Mouse (Mus musculus): ENCODE measurements around the gene Ncf2. TPM values are rescaled to one million over a fixed set of nuclear protein-coding genes. Genes with fewer than 3 reads are reported as not detected.

The Ncf2 gene
- polyA plus RNA-seq, 1 experiment, result 2.7 TPM

DNA sequence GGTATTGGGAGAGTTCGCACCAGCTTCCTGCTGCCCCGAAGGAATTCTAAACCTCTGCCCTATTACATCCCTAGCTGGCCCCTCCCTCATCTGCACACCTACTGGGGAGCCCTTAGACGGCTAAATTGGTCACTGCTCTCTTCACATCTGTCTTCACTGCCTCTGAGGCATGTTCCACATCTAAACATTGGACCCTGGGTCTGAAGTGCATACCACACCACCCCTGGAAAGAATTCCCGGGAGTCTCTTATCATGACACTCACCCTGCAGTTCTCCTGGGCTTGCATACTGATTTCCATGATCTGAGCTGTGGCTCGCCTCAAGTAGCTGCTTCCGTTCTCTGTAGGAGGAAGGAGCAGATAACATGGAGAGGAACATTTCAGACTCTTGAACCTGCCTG, 9.2 kb upstream of the Ncf2 start:
- H3K4me3 ChIP-seq (replicated peaks; ENCODE audit: insufficient read depth, low read depth, low read length), result no peak overlapping the region
- TF ChIP-seq CTCF (IDR thresholded peaks at IDR 0.05; ENCODE audit: borderline replicate concordance, insufficient read depth, low read depth, low read length) (no peak), POLR2A (IDR thresholded peaks at IDR 0.05; ENCODE audit: borderline replicate concordance, insufficient read depth, low read length) (no peak)
- DNase-seq, result no peak
- no peaks in the 10 kb centered on the region for H3K27me3 ChIP-seq (ENCODE audit: control insufficient read depth, insufficient read depth, low read length)
- no peaks in the 10 kb centered on the region for H3K4me1 ChIP-seq (ENCODE audit: control insufficient read depth, insufficient read depth, low read length)
- no peak overlapping the region for H3K27ac ChIP-seq (ENCODE audit: insufficient read depth, low read length)
- WGBS, result 48% methylated on average over 6 of the region's 6 CpGs

DNA sequence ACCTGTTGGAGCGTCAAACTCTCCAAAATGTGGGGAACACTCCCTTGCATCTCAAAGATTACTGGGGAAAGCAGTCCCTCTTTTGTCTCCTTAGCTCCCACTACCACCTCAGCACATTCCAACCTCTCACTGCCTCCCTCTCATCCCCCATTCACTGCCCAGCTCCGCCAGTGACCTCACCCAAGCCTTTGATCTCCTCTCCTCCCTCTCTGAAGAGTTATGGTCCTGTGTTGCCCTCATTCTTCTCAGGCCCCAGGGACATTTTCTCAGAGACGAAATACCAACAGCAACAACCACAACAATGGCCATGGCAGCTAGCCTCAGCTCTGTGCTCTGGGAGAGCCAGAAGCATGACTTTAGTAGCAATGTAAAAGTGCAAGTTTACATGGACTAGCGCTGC, 8.7 kb upstream of the Ncf2 start:
- Histone ChIP-seq H3K4me3 (replicated peaks; ENCODE audit: insufficient read depth, low read depth, low read length) (no peak overlapping the region), H3K27ac (ENCODE audit: insufficient read depth, low read length) (no peak overlapping the region), H3K27me3 (ENCODE audit: control insufficient read depth, insufficient read depth, low read length) (no peaks in the 10 kb centered on the region), H3K4me1 (ENCODE audit: control insufficient read depth, insufficient read depth, low read length) (no peaks in the 10 kb centered on the region)
- TF ChIP-seq POLR2A (IDR thresholded peaks at IDR 0.05; ENCODE audit: borderline replicate concordance, insufficient read depth, low read length) (no peak), CTCF (IDR thresholded peaks at IDR 0.05; ENCODE audit: borderline replicate concordance, insufficient read depth, low read depth, low read length) (no peak)
- no peak for DNase-seq
- WGBS, result 55% methylated on average over 4 of the region's 4 CpGs

DNA sequence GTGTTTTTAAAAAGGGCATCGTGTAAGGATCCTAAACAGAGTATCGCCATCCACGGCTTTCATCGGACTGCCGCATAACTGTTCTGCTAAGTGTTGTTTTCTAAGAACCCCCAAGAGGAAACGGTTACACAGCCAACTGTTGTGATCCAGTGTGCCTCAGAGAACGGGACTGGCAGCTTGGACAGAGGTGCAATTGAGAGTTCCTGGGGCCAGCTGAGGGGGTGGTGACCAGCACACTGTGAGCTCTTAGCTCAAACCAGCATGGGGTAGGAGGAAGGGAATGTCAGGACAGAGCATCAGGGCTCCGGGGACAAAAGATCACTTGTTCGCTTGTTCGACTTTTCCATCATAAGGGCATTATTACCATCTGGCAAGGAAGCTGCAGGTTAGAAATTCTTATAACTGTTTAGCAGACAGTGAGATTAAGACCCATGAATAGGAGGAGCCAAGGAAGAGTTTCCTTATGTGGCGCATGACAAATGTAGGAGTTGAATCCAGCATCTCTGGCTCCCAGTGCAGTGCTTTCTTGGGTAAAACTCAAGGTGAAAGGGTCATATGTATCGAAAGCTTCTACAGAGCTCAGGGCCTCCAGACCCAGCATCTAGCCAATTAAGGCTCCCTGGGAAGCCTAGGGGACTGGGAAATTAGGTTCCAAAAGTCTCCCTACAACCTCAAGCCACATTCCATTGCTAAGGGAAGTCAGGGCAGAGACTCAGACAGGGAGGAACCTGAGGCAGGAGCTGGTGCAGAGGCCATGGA, 7.1 kb upstream of the Ncf2 start:
- Histone ChIP-seq H3K4me3 (replicated peaks; ENCODE audit: insufficient read depth, low read depth, low read length) (no peak overlapping the region), H3K27ac (ENCODE audit: insufficient read depth, low read length) (no peak overlapping the region), H3K27me3 (ENCODE audit: control insufficient read depth, insufficient read depth, low read length) (no peaks in the 10 kb centered on the region), H3K4me1 (ENCODE audit: control insufficient read depth, insufficient read depth, low read length) (no peaks in the 10 kb centered on the region)
- peak in 1 of 2 experiments; percentile 43 for DNase-seq
- TF ChIP-seq POLR2A (IDR thresholded peaks at IDR 0.05; ENCODE audit: borderline replicate concordance, insufficient read depth, low read length), result no peak
- no peak for TF ChIP-seq CTCF (IDR thresholded peaks at IDR 0.05; ENCODE audit: borderline replicate concordance, insufficient read depth, low read depth, low read length)
- 25% methylated on average over 12 of the region's 12 CpGs for WGBS

DNA sequence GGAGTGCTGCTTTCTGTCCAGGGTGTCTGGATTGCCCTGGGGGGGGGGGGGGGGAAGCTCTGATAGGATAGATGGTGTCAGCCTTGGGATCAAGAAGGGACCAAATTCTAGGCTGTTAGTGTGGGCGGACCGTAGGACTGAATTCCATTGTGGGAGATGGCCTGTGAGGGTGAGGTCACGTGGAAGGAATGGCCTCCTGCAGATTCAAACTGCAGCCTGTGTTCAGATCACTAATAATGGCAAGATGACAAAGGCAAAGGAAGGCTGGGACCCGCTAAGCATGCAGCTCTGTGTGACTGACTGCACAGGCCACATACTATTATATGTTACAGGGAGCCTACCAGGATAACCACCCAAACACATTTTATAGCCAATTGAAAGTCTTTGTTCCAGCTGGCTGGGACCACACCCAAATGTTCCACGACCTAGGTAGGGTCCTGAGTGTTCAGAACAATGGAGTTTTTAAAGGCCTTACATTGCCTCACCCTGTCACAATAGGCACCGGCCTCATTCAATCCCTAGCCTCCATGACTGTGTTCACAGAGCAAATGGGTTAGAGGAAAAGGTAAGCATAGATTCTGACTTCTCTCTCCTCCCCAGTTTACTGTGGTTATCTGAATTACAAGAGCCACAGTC, 6.4 kb upstream of the Ncf2 start:
- no peak for DNase-seq
- Histone ChIP-seq H3K4me1 (ENCODE audit: control insufficient read depth, insufficient read depth, low read length) (no peaks in the 10 kb centered on the region), H3K27me3 (ENCODE audit: control insufficient read depth, insufficient read depth, low read length) (no peaks in the 10 kb centered on the region), H3K4me3 (replicated peaks; ENCODE audit: insufficient read depth, low read depth, low read length) (no peak overlapping the region), H3K27ac (ENCODE audit: insufficient read depth, low read length) (no peak overlapping the region)
- WGBS, result 59% methylated on average over 6 of the region's 6 CpGs
- TF ChIP-seq POLR2A (IDR thresholded peaks at IDR 0.05; ENCODE audit: borderline replicate concordance, insufficient read depth, low read length), result no peak
- no peak for TF ChIP-seq CTCF (IDR thresholded peaks at IDR 0.05; ENCODE audit: borderline replicate concordance, insufficient read depth, low read depth, low read length)

DNA sequence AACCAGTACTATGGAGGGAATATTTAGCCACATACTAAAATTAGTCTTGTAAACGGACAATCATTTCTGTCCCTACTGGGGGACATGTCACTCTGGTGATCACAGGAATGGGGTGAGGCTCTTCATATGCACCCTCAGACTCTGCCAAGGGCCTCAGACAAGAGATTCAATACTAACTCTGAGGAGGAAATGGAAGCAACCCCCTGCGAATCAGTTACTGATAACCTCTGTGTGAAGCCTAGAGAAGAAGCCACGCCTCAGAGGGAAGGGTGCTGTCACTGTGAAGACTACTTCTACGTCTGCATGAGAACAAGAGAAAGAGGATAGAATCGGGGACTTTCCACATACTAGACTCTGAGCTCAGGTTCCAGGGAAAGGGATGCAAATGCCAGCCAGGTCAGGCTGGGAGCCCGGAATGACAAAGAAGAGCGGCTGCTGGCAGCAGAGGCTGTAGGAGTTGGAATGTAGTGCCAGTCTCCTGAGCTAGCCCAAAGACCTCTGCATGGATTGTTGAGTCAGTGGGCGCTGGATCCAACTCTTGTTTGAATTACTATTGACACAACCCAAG, 4.2 kb upstream of the Ncf2 start:
- H3K27ac ChIP-seq (ENCODE audit: insufficient read depth, low read length), result no peak overlapping the region
- WGBS, result 63% methylated on average over 8 of the region's 8 CpGs
- no peak for DNase-seq
- TF ChIP-seq POLR2A (IDR thresholded peaks at IDR 0.05; ENCODE audit: borderline replicate concordance, insufficient read depth, low read length) (no peak), CTCF (IDR thresholded peaks at IDR 0.05; ENCODE audit: borderline replicate concordance, insufficient read depth, low read depth, low read length) (no peak)
- H3K27me3 ChIP-seq (ENCODE audit: control insufficient read depth, insufficient read depth, low read length), result no peaks in the 10 kb centered on the region
- no peak overlapping the region for H3K4me3 ChIP-seq (replicated peaks; ENCODE audit: insufficient read depth, low read depth, low read length)
- no peaks in the 10 kb centered on the region for H3K4me1 ChIP-seq (ENCODE audit: control insufficient read depth, insufficient read depth, low read length)

DNA sequence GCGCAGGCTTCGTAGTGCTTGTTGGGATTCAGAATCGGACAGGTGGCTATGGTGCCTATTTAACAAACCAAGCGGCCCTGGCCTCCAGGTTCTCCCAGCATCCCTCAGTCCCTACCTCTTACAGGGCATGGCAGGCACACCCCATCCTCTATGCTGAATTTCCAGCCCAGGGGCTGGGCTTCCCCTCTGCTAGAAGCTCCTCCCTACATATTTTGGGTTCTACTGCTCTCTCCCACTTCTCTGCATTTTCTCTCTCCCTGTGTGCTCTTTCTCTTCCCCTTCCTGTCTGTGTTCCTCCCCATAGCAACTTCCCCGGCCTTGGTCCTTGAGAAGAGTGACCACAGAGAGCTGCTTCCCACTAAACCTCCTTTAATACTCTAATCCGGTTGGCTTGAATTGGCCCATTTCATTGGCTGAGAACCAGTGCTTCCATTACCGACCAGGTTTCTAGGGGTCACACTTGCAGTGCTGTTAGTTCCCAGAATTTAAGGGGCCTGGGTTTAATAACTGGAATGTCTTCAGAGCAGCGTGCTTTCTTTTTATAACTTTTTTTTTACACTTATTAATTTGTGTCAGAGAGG, 3.2 kb upstream of the Ncf2 start:
- DNase-seq, result no peak
- Histone ChIP-seq H3K27ac (ENCODE audit: insufficient read depth, low read length) (no peak overlapping the region), H3K4me3 (replicated peaks; ENCODE audit: insufficient read depth, low read depth, low read length) (no peak overlapping the region), H3K4me1 (ENCODE audit: control insufficient read depth, insufficient read depth, low read length) (no peaks in the 10 kb centered on the region), H3K27me3 (ENCODE audit: control insufficient read depth, insufficient read depth, low read length) (no peaks in the 10 kb centered on the region)
- WGBS, result 83% methylated on average over 8 of the region's 8 CpGs
- TF ChIP-seq POLR2A (IDR thresholded peaks at IDR 0.05; ENCODE audit: borderline replicate concordance, insufficient read depth, low read length), result no peak
- TF ChIP-seq CTCF (IDR thresholded peaks at IDR 0.05; ENCODE audit: borderline replicate concordance, insufficient read depth, low read depth, low read length), result no peak

- H3K4me3 ChIP-seq (replicated peaks; ENCODE audit: insufficient read depth, low read depth, low read length), result no peak overlapping the region
- H3K27me3 ChIP-seq (ENCODE audit: control insufficient read depth, insufficient read depth, low read length), result no peaks in the 10 kb centered on the region
- no peaks in the 10 kb centered on the region for H3K4me1 ChIP-seq (ENCODE audit: control insufficient read depth, insufficient read depth, low read length)
- 83% methylated on average over 9 of the region's 9 CpGs for WGBS
- DNase-seq, result no peak
- TF ChIP-seq POLR2A (IDR thresholded peaks at IDR 0.05; ENCODE audit: borderline replicate concordance, insufficient read depth, low read length) (no peak), CTCF (IDR thresholded peaks at IDR 0.05; ENCODE audit: borderline replicate concordance, insufficient read depth, low read depth, low read length) (no peak)
- no peak overlapping the region for H3K27ac ChIP-seq (ENCODE audit: insufficient read depth, low read length)
Measured at GRCm38 (mm10) chr1:152798125-152798524, 1.9 kb upstream of the Ncf2 start.
